Mouse (Mus musculus) spleen, adult 12 weeks (tissue): Measurements from ENCODE around the gene Adgrf5.
"Not testable (repeated sequence)": the region's sequence is repeated elsewhere in the genome, so short reads cannot be mapped to it uniquely, and the experiment has no call there.

Experiments used
- DNase-seq: peaks from one replicate; pipeline ENCODE4 v3.0.0; 2022; ENCODE audit warnings: low spot score

Adgrf5 gene

GRCm38 (mm10) chr17:43460245-43461181 is 100.3 kb downstream of the Adgrf5 start:
- no peak for DNase-seq

GRCm38 (mm10) chr17:43470039-43470438 is 109.8 kb downstream of the Adgrf5 start:
- no peak for DNase-seq

- no peak for DNase-seq
Measured at GRCm38 (mm10) chr17:43472558-43472957, 112.3 kb downstream of the Adgrf5 start.

- DNase-seq, result no peak
Measured at GRCm38 (mm10) chr17:43474775-43475174, 114.5 kb downstream of the Adgrf5 start.

GRCm38 (mm10) chr17:43477621-43478020 is 117.4 kb downstream of the Adgrf5 start:
- DNase-seq, result no peak

- no peak for DNase-seq
Measured at GRCm38 (mm10) chr17:43485982-43486381, 125.7 kb downstream of the Adgrf5 start.

- no peak for DNase-seq
Measured at GRCm38 (mm10) chr17:43488439-43489151, 128.3 kb downstream of the Adgrf5 start.

- DNase-seq, result not testable (repeated sequence)
Measured at GRCm38 (mm10) chr17:43490371-43490770, 130.1 kb downstream of the Adgrf5 start.

GRCm38 (mm10) chr17:43495502-43495901 is 135.3 kb downstream of the Adgrf5 start:
- no peak for DNase-seq

GRCm38 (mm10) chr17:43497521-43497920 is 137.3 kb downstream of the Adgrf5 start:
- DNase-seq, result no peak

- DNase-seq, result no peak
Measured at GRCm38 (mm10) chr17:43500513-43500912, 140.3 kb downstream of the Adgrf5 start.

GRCm38 (mm10) chr17:43501223-43501622 is 141.0 kb downstream of the Adgrf5 start:
- DNase-seq, result no peak

- no peak for DNase-seq
Measured at GRCm38 (mm10) chr17:43501631-43502030, 141.4 kb downstream of the Adgrf5 start.

- no peak for DNase-seq
Measured at GRCm38 (mm10) chr17:43502592-43502991, 142.3 kb downstream of the Adgrf5 start, which contains the start of gene Mep1a. Mep1a (minus strand) TSS chr17:43502812.

- DNase-seq, result no peak
Measured at GRCm38 (mm10) chr17:43503861-43504593, 143.8 kb downstream of the Adgrf5 start.

- DNase-seq, result no peak
Measured at GRCm38 (mm10) chr17:43504594-43504934, 144.3 kb downstream of the Adgrf5 start.
